Mouse (Mus musculus) erythroblast, embryonic 14.5 days (primary cell): ENCODE results near the gene Ppcdc. TPM values are rescaled to one million over a fixed set of nuclear protein-coding genes. Genes with fewer than 3 reads are reported as not detected.
"Not testable (repeated sequence)": the region's sequence is repeated elsewhere in the genome, so short reads cannot be mapped to it uniquely, and the experiment has no call there.

Source experiments
- H3K27me3 ChIP-seq: 2 replicates; pipeline ENCODE4 v1.6.1; 2012; ENCODE audit warnings: inconsistent platforms; ENCODE audit not compliant: control insufficient read depth
- H3K36me3 ChIP-seq: 2 replicates; pipeline ENCODE4 v1.6.1; 2012; ENCODE audit warnings: mild to moderate bottlenecking, inconsistent platforms; ENCODE audit not compliant: control insufficient read depth
- H3K4me1 ChIP-seq: 2 replicates; pipeline ENCODE4 v1.6.1; 2012; ENCODE audit warnings: inconsistent platforms; ENCODE audit not compliant: control insufficient read depth
- H3K4me3 ChIP-seq: replicated peaks from 2 replicates; pipeline ENCODE3; 2012; ENCODE audit warnings: moderate library complexity, mild to moderate bottlenecking, inconsistent platforms
- H3K9me3 ChIP-seq: 2 replicates; pipeline ENCODE4 v1.6.1; 2012; ENCODE audit warnings: low read length, inconsistent platforms, mixed read lengths; ENCODE audit not compliant: control insufficient read depth
- GATA1 ChIP-seq: IDR thresholded peaks from 2 replicates; pipeline ENCODE4 v1.6.1; 2012; ENCODE audit warnings: low read length, inconsistent platforms, mixed read lengths
- TAL1 ChIP-seq: IDR thresholded peaks from 3 replicates; pipeline ENCODE4 v1.6.1; 2012; ENCODE audit warnings: low read length, inconsistent platforms, mixed read lengths
- polyA plus RNA-seq: library from polyadenylated mRNA; stranded (reverse); fragments of >175 nt; gene quantifications from 2 replicates; pipeline ENCODE4 v1.2.3, GENCODE M21; 2012

Gene Ppcdc
- polyA plus RNA-seq, 1 experiment = 0.93 TPM

DNA sequence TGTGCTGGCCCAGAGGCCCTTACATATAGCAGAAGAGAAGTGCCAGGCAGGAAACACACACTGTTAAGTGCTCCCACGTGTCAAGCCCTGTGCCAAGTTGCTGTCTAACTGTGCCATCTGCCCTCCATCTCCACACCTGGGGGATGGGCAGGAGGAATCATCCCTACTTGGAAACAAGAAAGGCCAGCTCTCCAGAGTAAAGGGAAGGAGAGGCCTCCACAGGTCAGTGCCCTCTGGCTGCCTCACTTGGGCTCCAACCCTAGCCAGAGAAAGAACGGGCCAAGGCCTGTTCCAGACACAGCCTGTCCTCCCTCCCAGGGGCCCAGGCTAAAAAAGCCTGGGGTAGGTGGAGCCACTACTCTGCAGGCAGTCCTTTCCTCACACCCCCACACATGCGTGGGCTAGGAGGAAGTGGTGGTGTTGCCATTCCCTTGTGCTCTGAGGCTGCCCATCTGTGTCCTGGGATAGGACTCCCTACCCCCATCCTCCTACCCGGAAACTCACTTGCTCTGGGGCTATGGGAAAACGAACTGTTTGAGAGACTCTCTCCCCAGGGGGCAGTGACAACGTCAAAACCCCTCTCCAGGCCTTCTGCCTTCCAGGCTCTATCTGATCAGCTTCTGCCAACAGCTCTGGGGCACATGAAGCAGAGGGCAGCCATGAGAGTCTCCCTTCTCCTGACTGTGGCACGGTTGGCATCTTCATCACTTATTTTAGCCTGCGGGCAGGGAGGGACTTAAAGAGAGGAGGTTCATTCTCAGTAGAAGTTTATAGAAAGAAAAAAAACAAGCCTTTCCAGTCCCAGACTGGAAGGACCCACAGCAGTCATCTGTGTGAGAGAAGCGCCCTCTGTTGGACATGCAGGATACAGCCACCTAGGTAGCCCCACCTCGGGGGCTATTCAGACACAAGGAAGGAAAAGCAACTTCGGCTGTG lies 6.6 kb downstream of the Ppcdc start:
- no peaks in the 10 kb centered on the region for H3K27me3 ChIP-seq
- no peak overlapping the region for H3K4me3 ChIP-seq
- no peak for TF ChIP-seq TAL1
- no peak for TF ChIP-seq GATA1
- no peaks in the 10 kb centered on the region for H3K9me3 ChIP-seq
- peaks cover 8% of the 10 kb centered on the region for H3K4me1 ChIP-seq
- peaks cover 35% of the 10 kb centered on the region for H3K36me3 ChIP-seq

DNA sequence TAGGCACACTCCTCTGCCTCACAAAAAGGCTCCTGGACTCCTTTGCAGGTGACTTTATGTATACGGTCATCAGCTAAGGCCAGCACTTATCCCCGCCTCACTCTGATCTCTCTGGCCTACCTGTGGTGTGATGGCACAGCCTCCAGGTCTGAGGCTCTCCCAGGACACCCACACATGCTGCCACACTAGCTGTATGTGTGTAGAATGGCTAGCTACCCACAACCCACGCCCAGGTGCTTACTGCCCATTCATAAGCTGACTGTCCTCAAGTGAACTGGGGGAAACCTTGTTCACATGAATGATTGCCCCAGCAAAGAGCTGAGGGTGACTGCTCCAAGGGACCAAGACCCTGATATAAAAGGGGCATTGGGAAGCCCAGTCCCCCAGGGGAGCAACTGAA lies 7.4 kb downstream of the Ppcdc start:
- H3K4me3 ChIP-seq = no peak overlapping the region
- no peaks in the 10 kb centered on the region for H3K9me3 ChIP-seq
- TF ChIP-seq TAL1 (no peak), GATA1 (no peak)
- H3K27me3 ChIP-seq = no peaks in the 10 kb centered on the region
- peaks cover 35% of the 10 kb centered on the region for H3K36me3 ChIP-seq
- peaks cover 5% of the 10 kb centered on the region for H3K4me1 ChIP-seq

DNA sequence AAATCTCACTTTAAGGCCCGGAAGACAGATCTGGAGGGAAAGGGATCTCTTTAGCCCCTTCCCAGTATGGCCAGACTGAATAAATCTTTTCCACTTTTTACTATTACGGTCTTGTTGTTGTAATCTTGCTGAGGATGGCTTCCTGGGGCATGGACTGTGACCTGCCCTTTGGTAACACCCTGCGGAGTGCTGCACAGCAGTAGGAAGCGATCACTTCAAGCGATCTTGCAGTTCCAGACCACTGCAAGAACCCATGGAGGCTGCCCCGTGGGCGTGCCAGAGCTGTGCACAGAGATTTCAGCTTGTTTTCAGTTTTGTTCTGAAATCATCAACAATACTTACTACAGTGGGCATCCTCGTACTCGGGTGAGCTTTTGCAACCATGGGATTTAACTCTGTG lies 8.7 kb downstream of the Ppcdc start:
- TF ChIP-seq TAL1 = no peak
- H3K9me3 ChIP-seq = no peaks in the 10 kb centered on the region
- H3K4me3 ChIP-seq = no peak overlapping the region
- H3K36me3 ChIP-seq = peaks cover 32% of the 10 kb centered on the region
- peaks cover 5% of the 10 kb centered on the region for H3K4me1 ChIP-seq
- H3K27me3 ChIP-seq = no peaks in the 10 kb centered on the region

DNA sequence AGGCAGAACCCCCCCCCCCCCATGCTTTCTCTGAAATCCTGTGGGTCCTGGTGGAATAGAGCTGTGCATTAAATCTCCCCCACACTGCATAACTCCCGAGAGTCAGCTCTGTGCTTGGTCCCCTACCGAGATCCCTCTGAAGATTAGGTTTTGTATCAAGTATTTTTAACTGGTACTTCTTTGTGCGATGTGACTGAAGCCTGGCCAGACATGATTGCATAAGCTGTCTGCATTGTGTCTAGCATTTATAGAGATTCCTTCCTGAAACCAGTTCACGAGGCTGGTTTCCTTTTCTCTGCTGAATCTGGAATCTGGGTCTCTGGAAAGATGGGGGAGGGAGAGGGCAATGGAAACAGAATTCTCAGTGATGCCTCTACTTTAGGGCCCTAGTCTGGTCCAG lies 11.5 kb downstream of the Ppcdc start:
- TF ChIP-seq GATA1 = no peak
- TF ChIP-seq TAL1 = no peak
- Histone ChIP-seq H3K36me3 (peaks cover 24% of the 10 kb centered on the region), H3K4me1 (no peaks in the 10 kb centered on the region)

DNA sequence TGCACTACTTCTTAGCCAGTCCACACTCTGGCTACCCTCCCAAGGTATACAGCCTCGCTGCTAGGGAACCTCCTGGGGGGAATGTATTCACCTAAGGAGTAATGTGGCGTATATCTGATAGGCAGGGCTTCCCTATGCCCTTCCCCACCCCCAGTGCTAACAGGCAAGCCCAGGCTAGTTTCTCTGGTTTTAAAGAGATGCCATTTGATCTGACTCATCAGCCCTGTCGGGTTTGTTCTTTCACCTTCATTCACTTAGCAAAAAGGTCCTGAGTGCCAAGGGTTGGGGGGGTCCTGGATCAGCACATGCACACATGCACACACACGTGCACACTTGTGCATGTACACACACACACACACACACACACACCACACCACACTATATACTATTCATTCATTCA lies 12.0 kb downstream of the Ppcdc start:
- TF ChIP-seq GATA1 (no peak), TAL1 (no peak)
- Histone ChIP-seq H3K27me3 (no peaks in the 10 kb centered on the region), H3K36me3 (peaks cover 20% of the 10 kb centered on the region), H3K9me3 (no peaks in the 10 kb centered on the region), H3K4me3 (no peak overlapping the region), H3K4me1 (no peaks in the 10 kb centered on the region)

More for the DNA sequence above, 11.5 kb downstream of the Ppcdc start:
- H3K27me3 ChIP-seq = no peaks in the 10 kb centered on the region
- H3K4me3 ChIP-seq = no peak overlapping the region
- H3K9me3 ChIP-seq = no peaks in the 10 kb centered on the region

DNA sequence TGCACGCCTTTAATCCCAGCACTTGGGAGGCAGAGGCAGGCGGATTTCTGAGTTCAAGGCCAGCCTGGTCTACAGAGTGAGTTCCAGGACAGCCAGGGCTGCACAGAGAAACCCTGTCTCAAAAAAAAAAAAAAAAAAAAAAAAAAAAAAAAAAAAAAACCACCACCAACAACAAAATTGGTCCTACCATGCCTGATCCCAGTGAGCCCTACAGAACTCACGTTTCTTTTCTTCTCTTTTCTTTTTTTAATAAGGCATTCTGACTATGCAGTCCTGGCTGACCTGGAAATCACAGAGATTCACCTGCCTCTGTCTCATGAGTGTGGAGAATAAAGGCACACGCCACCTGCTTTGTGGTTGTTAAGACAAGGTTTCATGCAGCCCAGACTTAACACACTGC lies 12.8 kb downstream of the Ppcdc start:
- not testable (repeated sequence) for H3K4me1 ChIP-seq, H3K4me3 ChIP-seq, H3K27me3 ChIP-seq, H3K9me3 ChIP-seq
- H3K36me3 ChIP-seq = peaks cover 11% of the 10 kb centered on the region

DNA sequence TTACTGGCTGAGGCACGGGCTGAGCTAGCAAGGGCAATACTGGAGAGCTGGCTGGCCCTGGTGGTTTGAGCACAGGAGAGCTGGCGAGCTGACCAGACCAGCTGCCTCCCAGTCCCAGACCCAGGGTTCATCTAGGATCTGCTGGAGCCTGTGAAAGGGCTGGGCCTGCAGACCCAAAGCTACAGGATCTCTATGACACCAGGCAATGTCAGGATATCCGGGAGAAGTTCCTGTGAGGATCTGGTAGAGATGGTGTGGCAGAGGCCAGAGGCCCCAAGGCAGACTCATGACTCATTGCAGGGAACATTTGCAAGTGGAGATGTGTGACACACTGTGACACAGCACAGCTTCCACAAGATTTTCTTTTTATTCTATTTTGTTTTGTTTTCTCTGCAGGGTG lies 14.8 kb downstream of the Ppcdc start:
- TF ChIP-seq TAL1 = no peak
- TF ChIP-seq GATA1 = no peak
- Histone ChIP-seq H3K36me3 (peaks cover 12% of the 10 kb centered on the region), H3K4me1 (peaks cover 6% of the 10 kb centered on the region; the same call in 1 of the 2 replicates), H3K4me3 (no peak overlapping the region), H3K27me3 (no peaks in the 10 kb centered on the region), H3K9me3 (no peaks in the 10 kb centered on the region)

DNA sequence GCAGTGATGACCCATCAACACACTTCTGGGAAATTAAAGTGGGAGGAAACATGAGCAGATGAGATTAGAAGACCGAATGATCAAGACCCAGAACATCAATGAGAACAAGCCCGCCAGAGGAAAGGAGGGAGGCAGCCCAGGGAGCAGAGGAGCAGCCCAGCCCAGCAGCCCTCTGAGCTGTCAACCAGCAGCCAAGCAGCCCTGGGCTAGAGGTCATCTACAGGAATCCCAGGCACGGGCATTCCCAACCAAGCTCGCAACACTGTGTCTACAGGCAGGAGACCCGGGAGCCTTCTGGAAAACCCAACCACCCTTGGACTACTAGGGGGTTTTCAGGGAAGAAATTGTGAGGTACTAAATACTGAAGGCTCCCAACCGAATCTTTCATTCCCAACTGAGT lies 15.9 kb downstream of the Ppcdc start:
- no peaks in the 10 kb centered on the region for H3K9me3 ChIP-seq
- TF ChIP-seq GATA1 (no peak), TAL1 (no peak)
- no peak overlapping the region for H3K4me3 ChIP-seq
- H3K36me3 ChIP-seq = peaks cover 19% of the 10 kb centered on the region
- H3K27me3 ChIP-seq = no peaks in the 10 kb centered on the region
- peaks cover 6% of the 10 kb centered on the region; the same call in 1 of the 2 replicates for H3K4me1 ChIP-seq

DNA sequence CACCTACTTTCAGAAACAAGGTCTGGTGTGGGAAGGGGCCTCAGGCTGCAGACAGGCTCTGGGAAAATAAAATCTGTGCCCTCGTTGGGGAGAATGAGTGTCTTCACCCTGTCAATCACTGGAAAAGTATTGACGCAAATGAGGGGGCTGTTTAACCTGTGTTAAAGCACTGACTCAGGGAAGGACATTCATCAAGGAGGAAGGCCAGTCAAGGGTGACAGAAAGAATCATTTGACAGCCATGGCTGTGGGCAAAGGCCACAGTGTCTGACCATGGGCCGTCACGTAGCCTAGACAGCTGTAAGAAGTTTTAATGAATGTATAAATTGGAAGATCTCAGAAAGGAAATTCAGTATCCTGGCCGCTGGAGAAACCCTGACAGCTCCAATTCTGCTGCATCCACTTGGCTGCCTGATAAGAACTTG lies 18.2 kb downstream of the Ppcdc start:
- no peak for TF ChIP-seq GATA1
- TF ChIP-seq TAL1 = no peak
- Histone ChIP-seq H3K4me1 (peaks cover 6% of the 10 kb centered on the region; the same call in 1 of the 2 replicates), H3K9me3 (no peaks in the 10 kb centered on the region), H3K36me3 (peaks cover 28% of the 10 kb centered on the region), H3K4me3 (no peak overlapping the region), H3K27me3 (no peaks in the 10 kb centered on the region)

DNA sequence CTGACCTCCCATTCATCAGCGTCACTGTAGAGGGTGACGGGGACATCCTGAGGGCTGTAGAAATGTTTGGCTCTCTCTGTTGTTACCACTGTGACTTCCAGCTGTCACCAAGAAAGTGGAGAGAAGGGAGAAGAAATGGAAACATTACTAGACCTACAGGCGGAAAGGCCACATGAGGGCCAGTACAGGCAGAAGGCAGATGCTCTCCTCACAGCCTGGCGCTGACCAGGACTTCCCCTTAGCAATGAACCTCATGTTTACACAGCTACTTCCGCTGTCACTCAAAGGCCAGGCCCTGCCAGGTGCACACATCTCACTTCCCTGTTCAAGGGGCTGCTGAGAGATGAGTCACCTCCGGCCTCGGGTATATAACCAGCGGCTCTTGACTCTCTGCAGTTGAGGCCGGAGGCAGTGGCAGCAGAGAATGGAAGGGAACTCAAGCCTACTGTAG lies 18.8 kb downstream of the Ppcdc start:
- Histone ChIP-seq H3K4me1 (peaks cover 6% of the 10 kb centered on the region; the same call in 1 of the 2 replicates), H3K36me3 (peaks cover 26% of the 10 kb centered on the region), H3K27me3 (no peaks in the 10 kb centered on the region), H3K4me3 (no peak overlapping the region), H3K9me3 (no peaks in the 10 kb centered on the region)
- TF ChIP-seq TAL1 (no peak), GATA1 (no peak)
